Mouse (Mus musculus) liver, embryonic 15.5 days (tissue): ENCODE results near the gene U2af2. TPM values are rescaled to one million over a fixed set of nuclear protein-coding genes. Genes with fewer than 3 reads are reported as not detected.
A peak's percentile ranks its signal among the peaks of the same experiment; 100 is the strongest.

Experiments
- ATAC-seq: fragments of 200-750 bp; cut with Nextera tagmentation; 2 replicates; pipeline ENCODE4 v1.8.0; 2017; ENCODE audit warnings: moderate number of reproducible peaks, mild to moderate bottlenecking, moderate library complexity; ENCODE audit not compliant: insufficient read depth
- H3K27ac ChIP-seq: fragments of 300-500 bp; sonication (generic); replicated peaks from 2 replicates; pipeline ENCODE4 v1.5.1; 2015; ENCODE audit warnings: mild to moderate bottlenecking, inconsistent platforms
- H3K27me3 ChIP-seq: fragments of 300-500 bp; sonication (generic); 2 replicates; pipeline ENCODE4 v1.6.1; 2015; ENCODE audit warnings: mild to moderate bottlenecking, inconsistent platforms
- H3K36me3 ChIP-seq: fragments of 300-500 bp; sonication (generic); replicated peaks from 2 replicates; pipeline ENCODE4 v1.6.1; 2015; ENCODE audit warnings: moderate library complexity, mild to moderate bottlenecking, inconsistent platforms
- H3K4me1 ChIP-seq: fragments of 300-500 bp; sonication (generic); replicated peaks from 2 replicates; pipeline ENCODE4 v1.6.1; 2015; ENCODE audit warnings: inconsistent platforms
- H3K4me2 ChIP-seq: fragments of 300-500 bp; sonication (generic); 2 replicates; pipeline ENCODE4 v1.6.1; 2015; ENCODE audit warnings: moderate library complexity, mild to moderate bottlenecking, inconsistent platforms
- H3K4me3 ChIP-seq: fragments of 300-500 bp; sonication (generic); replicated peaks from 2 replicates; pipeline ENCODE4 v1.5.1; 2015; ENCODE audit warnings: mild to moderate bottlenecking, inconsistent platforms
- H3K9ac ChIP-seq: fragments of 300-500 bp; sonication (generic); 2 replicates; pipeline ENCODE4 v1.6.1; 2015; ENCODE audit warnings: moderate library complexity, mild to moderate bottlenecking, inconsistent platforms
- H3K9me3 ChIP-seq: fragments of 300-500 bp; sonication (generic); replicated peaks from 2 replicates; pipeline ENCODE4 v1.6.1; 2016; ENCODE audit warnings: inconsistent platforms
- WGBS: fragments of 180-500 bp; shearing (Covaris S2); methylation state at CpG from one replicate; pipeline ENCODE4 v1.1.7; 2015; ENCODE audit warnings: mixed read lengths; ENCODE audit not compliant: insufficient replicate concordance; 5-methylcytosine and 5-hydroxymethylcytosine counted together
- polyA plus RNA-seq: library from polyadenylated mRNA; unstranded; fragments of >200 nt; fragmentation: Nextera tagmentation; extraction: Ambion mirVana; gene quantifications from 2 replicates; pipeline ENCODE4 v1.2.1, GENCODE M21; 2015

Gene U2af2
- polyA plus RNA-seq, 1 experiment from 2014 or later, result 59.4 TPM

GRCm38 (mm10) chr7:5056651-5057263 lies 5.2 kb upstream of the U2af2 start:
- H3K27ac ChIP-seq, result no peak overlapping the region
- H3K36me3 ChIP-seq, result no peaks in the 10 kb centered on the region
- peaks cover 33% of the 10 kb centered on the region for H3K4me1 ChIP-seq
- H3K27me3 ChIP-seq, result peaks cover 80% of the 10 kb centered on the region
- H3K4me2 ChIP-seq, result peak overlapping the region; percentile 52
- H3K9ac ChIP-seq, result no peak overlapping the region
- H3K4me3 ChIP-seq, result peak overlapping the region; percentile 16; the same call in 1 of the 2 replicates
- WGBS, result 4% methylated on average over 55 of the region's 55 CpGs
- no peaks in the 10 kb centered on the region for H3K9me3 ChIP-seq
- ATAC-seq, result no peak

DNA sequence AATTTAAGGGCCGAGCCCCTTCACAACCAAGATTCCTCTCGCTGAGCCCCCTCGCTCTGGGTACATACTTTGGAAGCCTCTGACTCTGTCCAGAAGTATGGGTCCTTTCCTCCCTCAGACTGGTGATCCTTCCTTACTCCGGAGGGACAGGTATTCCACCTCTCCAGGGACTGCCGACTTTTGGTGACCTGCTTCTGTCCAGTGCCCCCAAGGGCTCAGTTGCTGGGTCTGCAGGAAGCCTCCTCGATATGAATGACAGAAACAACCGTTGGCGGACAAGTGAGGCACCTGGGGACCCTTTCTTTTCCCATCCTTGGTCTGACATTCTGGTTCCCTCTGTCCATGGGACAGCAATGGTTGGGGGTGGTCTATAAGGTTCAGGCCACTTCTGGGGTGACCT lies 4.6 kb upstream of the U2af2 start:
- H3K9me3 ChIP-seq, result no peaks in the 10 kb centered on the region
- 32% methylated on average over 8 of the region's 8 CpGs for WGBS
- no peak overlapping the region for H3K27ac ChIP-seq
- H3K27me3 ChIP-seq, result peaks cover 73% of the 10 kb centered on the region
- ATAC-seq, result no peak
- no peak overlapping the region for H3K9ac ChIP-seq
- H3K4me2 ChIP-seq, result no peak overlapping the region
- H3K36me3 ChIP-seq, result no peaks in the 10 kb centered on the region
- peaks cover 31% of the 10 kb centered on the region for H3K4me1 ChIP-seq
- H3K4me3 ChIP-seq, result no peak overlapping the region

DNA sequence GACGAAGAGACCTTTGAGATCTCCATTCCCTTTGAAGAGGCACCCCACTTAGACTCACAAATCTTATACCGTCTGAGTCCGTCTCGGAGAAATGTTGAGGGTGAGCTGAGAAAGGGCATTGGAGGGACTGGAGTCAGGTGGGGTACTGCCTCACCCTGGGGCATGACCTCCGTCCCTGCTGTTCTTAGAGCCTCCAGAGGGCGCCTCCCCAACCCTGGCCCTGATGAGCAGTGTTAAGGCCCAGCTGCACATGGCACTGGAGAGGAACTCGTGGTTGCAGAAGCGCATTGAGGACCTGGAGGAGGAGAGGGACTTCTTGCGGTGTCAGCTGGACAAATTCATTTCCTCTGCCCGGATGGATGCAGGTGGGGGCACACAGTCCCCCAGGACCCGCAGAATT lies 4.1 kb upstream of the U2af2 start:
- peaks cover 27% of the 10 kb centered on the region for H3K4me1 ChIP-seq
- no peak overlapping the region for H3K4me2 ChIP-seq
- H3K36me3 ChIP-seq, result no peaks in the 10 kb centered on the region
- no peaks in the 10 kb centered on the region for H3K9me3 ChIP-seq
- 27% methylated on average over 11 of the region's 11 CpGs for WGBS
- ATAC-seq, result no peak
- H3K4me3 ChIP-seq, result no peak overlapping the region
- H3K27ac ChIP-seq, result no peak overlapping the region
- no peak overlapping the region for H3K9ac ChIP-seq
- peaks cover 69% of the 10 kb centered on the region for H3K27me3 ChIP-seq

DNA sequence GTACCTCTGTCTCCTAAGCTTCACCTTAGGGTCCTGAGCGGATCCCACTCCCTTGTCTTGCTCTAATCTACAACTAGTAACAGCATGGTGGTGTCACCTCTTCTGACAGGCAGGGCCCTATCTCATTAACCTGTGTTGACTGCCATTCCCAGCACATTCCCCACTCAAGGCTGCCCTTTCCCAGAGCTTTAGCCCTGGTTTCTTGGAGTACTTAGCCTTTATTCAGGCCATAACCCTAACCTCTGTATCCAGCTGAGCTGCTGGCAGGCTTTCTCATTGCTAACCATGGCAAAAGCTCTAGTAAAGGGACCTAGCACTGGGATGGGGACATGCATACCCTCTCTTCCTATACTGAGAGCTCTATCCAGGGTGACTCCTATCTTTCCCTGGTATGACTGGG lies 3.3 kb upstream of the U2af2 start:
- Histone ChIP-seq H3K4me3 (no peak overlapping the region), H3K36me3 (no peaks in the 10 kb centered on the region), H3K27ac (no peak overlapping the region), H3K4me1 (peaks cover 30% of the 10 kb centered on the region), H3K9me3 (no peaks in the 10 kb centered on the region), H3K27me3 (peaks cover 61% of the 10 kb centered on the region), H3K9ac (no peak overlapping the region), H3K4me2 (no peak overlapping the region)
- ATAC-seq, result no peak
- WGBS, result 67% methylated on average over 1 of the region's 1 CpGs

DNA sequence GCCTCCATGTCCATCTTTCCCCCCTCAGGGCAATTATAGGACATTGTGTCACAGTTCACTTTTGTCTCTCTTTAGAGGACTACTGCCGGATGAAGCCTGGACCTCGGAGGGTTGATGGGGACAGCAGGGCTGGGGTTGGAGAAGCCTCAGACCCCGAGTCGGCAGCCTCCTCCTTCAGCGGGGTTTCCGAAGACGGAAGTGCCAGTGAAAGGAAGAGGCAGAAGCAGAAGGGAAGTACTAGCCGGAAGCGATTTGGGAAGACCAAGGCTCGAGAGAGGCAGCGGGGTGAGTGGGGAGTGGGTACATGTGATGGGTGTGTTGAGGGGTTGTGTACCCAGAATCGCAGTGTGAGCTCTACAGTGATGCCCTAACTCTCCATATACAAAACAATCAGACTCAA lies 2.5 kb upstream of the U2af2 start:
- WGBS, result 83% methylated on average over 12 of the region's 12 CpGs
- peaks cover 53% of the 10 kb centered on the region for H3K27me3 ChIP-seq
- no peaks in the 10 kb centered on the region for H3K36me3 ChIP-seq
- H3K4me1 ChIP-seq, result peaks cover 38% of the 10 kb centered on the region
- H3K4me2 ChIP-seq, result no peak overlapping the region
- no peaks in the 10 kb centered on the region for H3K9me3 ChIP-seq
- no peak overlapping the region for H3K4me3 ChIP-seq
- H3K9ac ChIP-seq, result no peak overlapping the region
- ATAC-seq, result no peak
- H3K27ac ChIP-seq, result no peak overlapping the region

DNA sequence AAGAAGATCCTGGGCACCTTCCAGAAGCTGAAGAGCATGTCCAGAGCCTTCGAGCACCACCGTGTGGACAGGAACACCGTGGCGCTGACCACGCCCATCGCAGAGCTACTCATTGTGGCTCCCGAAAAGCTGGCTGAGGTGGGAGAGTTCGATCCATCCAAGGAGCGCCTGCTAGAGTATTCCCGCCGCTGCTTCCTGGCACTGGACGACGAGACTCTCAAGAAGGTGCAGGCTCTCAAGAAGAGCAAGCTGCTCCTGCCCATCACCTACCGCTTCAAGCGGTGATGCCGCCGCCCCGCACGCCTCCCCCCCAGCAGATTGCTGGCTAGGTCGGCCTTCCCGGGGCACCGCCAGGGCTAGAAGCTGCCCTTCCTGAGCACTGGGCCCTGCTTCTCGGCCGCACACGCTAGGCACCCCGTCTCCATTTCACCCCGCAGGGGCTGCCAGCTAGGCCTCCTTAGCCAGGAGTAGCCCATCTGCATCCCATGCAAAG lies 1.7 kb upstream of the U2af2 start:
- ATAC-seq, result no peak
- WGBS, result 2% methylated on average over 27 of the region's 27 CpGs
- peaks cover 2% of the 10 kb centered on the region; the same call in 1 of the 2 replicates for H3K36me3 ChIP-seq
- peaks cover 44% of the 10 kb centered on the region for H3K27me3 ChIP-seq
- H3K9me3 ChIP-seq, result no peaks in the 10 kb centered on the region
- peak overlapping the region; percentile 83 for H3K4me3 ChIP-seq
- peak overlapping the region; percentile 93 for H3K9ac ChIP-seq
- peaks cover 44% of the 10 kb centered on the region for H3K4me1 ChIP-seq
- H3K27ac ChIP-seq, result peak overlapping the region; percentile 99
- peak overlapping the region; percentile 98 for H3K4me2 ChIP-seq

DNA sequence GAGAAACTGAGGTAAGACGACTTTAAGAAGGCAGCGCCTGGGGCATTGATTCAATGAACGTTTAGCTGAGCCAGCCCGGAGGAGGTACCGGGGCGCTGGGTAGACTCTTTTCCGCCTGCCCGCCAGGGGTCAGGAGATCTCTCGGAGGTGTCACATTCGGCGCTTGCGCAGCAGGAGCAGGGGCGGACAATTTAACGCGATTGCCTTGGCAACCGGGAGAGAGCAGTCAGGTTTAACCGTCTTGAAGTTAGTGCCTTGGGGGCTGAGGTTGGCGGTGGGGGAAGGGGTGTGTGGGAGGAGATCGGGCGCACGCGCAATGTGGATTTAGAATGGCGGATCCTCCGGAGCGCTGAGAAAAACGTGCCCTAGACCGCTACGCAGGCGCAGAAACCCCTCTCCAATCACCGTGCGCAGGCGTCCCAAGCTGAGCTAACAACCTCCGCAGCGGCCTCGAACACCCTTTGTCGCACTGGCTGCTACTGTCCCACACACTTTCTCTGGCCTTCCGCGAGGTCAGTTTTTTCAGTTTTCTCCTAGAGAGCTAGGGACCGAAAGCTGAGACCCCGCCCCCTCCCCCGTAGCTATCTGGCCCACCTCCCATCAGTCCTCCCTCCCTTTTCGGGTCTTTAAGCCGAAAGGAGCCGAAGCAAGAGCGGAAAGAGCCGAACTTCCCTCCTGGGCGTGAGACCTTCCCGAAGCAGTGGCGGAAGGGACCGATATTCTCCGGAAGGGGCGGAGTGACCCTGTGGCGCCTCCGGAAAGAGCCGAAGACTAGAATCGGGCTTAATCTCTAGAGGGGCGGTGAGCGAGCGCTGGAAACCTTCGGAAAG lies 784 bp upstream of the U2af2 start:
- Histone ChIP-seq H3K4me1 (peaks cover 53% of the 10 kb centered on the region), H3K4me2 (peak overlapping the region; percentile 98), H3K27ac (peak overlapping the region; percentile 99), H3K27me3 (peaks cover 36% of the 10 kb centered on the region), H3K9ac (peak overlapping the region; percentile 93), H3K36me3 (peaks cover 11% of the 10 kb centered on the region), H3K4me3 (peak overlapping the region; percentile 83), H3K9me3 (no peaks in the 10 kb centered on the region)
- ATAC-seq, result peak; percentile 87
- WGBS, result under 1% methylated on average over 60 of the region's 60 CpGs

GRCm38 (mm10) chr7:5062360-5063001 lies 538 bp downstream of the U2af2 start:
- peaks cover 22% of the 10 kb centered on the region for H3K27me3 ChIP-seq
- H3K9ac ChIP-seq, result peak overlapping the region; percentile 74
- peak; percentile 54 for ATAC-seq
- peak overlapping the region; percentile 83 for H3K4me3 ChIP-seq
- H3K9me3 ChIP-seq, result no peaks in the 10 kb centered on the region
- 0% methylated on average over 51 of the region's 51 CpGs for WGBS
- peak overlapping the region; percentile 98 for H3K4me2 ChIP-seq
- H3K36me3 ChIP-seq, result peaks cover 24% of the 10 kb centered on the region
- peak overlapping the region; percentile 99 for H3K27ac ChIP-seq
- H3K4me1 ChIP-seq, result peaks cover 60% of the 10 kb centered on the region

GRCm38 (mm10) chr7:5064886-5065285 lies 2.9 kb downstream of the U2af2 start:
- no peak for ATAC-seq
- Histone ChIP-seq H3K27me3 (no peaks in the 10 kb centered on the region), H3K4me3 (peak overlapping the region; percentile 83; the same call in 1 of the 2 replicates), H3K36me3 (peaks cover 48% of the 10 kb centered on the region), H3K4me1 (peaks cover 55% of the 10 kb centered on the region), H3K9ac (no peak overlapping the region; the same call in 1 of the 2 replicates), H3K9me3 (no peaks in the 10 kb centered on the region), H3K27ac (0 out of 2 replicates have a peak overlapping the region, but pooled peaks have one; percentile 0), H3K4me2 (peak overlapping the region; percentile 98; the same call in 1 of the 2 replicates)
- 82% methylated on average over 6 of the region's 6 CpGs for WGBS

GRCm38 (mm10) chr7:5073586-5073985 lies 11.6 kb downstream of the U2af2 start:
- peak; percentile 71 for ATAC-seq
- Histone ChIP-seq H3K4me2 (peak overlapping the region; percentile 56), H3K27ac (peak overlapping the region; percentile 85), H3K4me3 (peak overlapping the region; percentile 17), H3K27me3 (no peaks in the 10 kb centered on the region), H3K4me1 (peaks cover 70% of the 10 kb centered on the region), H3K36me3 (peaks cover 98% of the 10 kb centered on the region), H3K9ac (peak overlapping the region; percentile 27; the same call in 1 of the 2 replicates), H3K9me3 (no peaks in the 10 kb centered on the region)
- 0% methylated on average over 1 of the region's 1 CpGs for WGBS

- no peak overlapping the region for H3K4me2 ChIP-seq
- no peak overlapping the region for H3K4me3 ChIP-seq
- H3K27ac ChIP-seq, result peak overlapping the region; percentile 85; the same call in 1 of the 2 replicates
- H3K36me3 ChIP-seq, result peaks cover 92% of the 10 kb centered on the region
- H3K4me1 ChIP-seq, result peaks cover 78% of the 10 kb centered on the region
- no peaks in the 10 kb centered on the region for H3K27me3 ChIP-seq
- WGBS, result 91% methylated on average over 5 of the region's 5 CpGs
- H3K9ac ChIP-seq, result no peak overlapping the region
- no peaks in the 10 kb centered on the region for H3K9me3 ChIP-seq
- ATAC-seq, result no peak
Observed at GRCm38 (mm10) chr7:5074984-5075383, 13.0 kb downstream of the U2af2 start.
